Mouse (Mus musculus) hindbrain, embryonic 14.5 days (tissue): ENCODE data around the gene Id2. TPM values are rescaled to one million over a fixed set of nuclear protein-coding genes. Genes with fewer than 3 reads are reported as not detected.

Experiments
- ATAC-seq: fragments of 200-750 bp; cut with Nextera tagmentation; 2 replicates; pipeline ENCODE4 v1.8.0; 2017; ENCODE audit warnings: moderate number of reproducible peaks, mild to moderate bottlenecking, moderate TSS enrichment, moderate library complexity; ENCODE audit not compliant: low FRiP score
- DNase-seq: peaks from one replicate; pipeline ENCODE4 v3.0.0-alpha.2; 2015; ENCODE audit warnings: low spot score
- H3K27ac ChIP-seq: fragments of 300-500 bp; sonication (generic); 2 replicates; pipeline ENCODE4 v1.5.1; 2014; ENCODE audit warnings: mild to moderate bottlenecking, moderate library complexity
- H3K27me3 ChIP-seq: fragments of 300-500 bp; sonication (generic); 2 replicates; pipeline ENCODE4 v1.6.1; 2014; ENCODE audit warnings: mild to moderate bottlenecking, low read length, mixed read lengths; ENCODE audit not compliant: control insufficient read depth, insufficient read depth
- H3K36me3 ChIP-seq: fragments of 300-500 bp; sonication (generic); replicated peaks from 2 replicates; pipeline ENCODE4 v1.6.1; 2014; ENCODE audit not compliant: control insufficient read depth, insufficient read depth
- H3K4me1 ChIP-seq: fragments of 300-500 bp; sonication (generic); replicated peaks from 2 replicates; pipeline ENCODE4 v1.6.1; 2014; ENCODE audit warnings: antibody characterized with exemption, low read length, mixed read lengths; ENCODE audit not compliant: control insufficient read depth, insufficient read depth
- H3K4me2 ChIP-seq: fragments of 300-500 bp; sonication (generic); replicated peaks from 2 replicates; pipeline ENCODE4 v1.6.1; 2014; ENCODE audit warnings: mild to moderate bottlenecking, moderate library complexity
- H3K4me3 ChIP-seq: fragments of 300-500 bp; sonication (generic); replicated peaks from 2 replicates; pipeline ENCODE4 v1.5.1; 2014; ENCODE audit warnings: mild to moderate bottlenecking, low read length
- H3K9ac ChIP-seq: fragments of 300-500 bp; sonication (generic); 2 replicates; pipeline ENCODE4 v1.6.1; 2014
- H3K9me3 ChIP-seq: fragments of 300-500 bp; sonication (generic); 2 replicates; pipeline ENCODE4 v1.6.1; 2016; ENCODE audit warnings: low read length; ENCODE audit not compliant: control insufficient read depth
- WGBS: fragments of 180-500 bp; shearing (Covaris S2); extraction: QIAGEN DNeasy Blood & Tissue Kit; methylation state at CpG from one replicate; pipeline ENCODE4 v1.1.7; 2014; 5-methylcytosine and 5-hydroxymethylcytosine counted together
- polyA plus RNA-seq: library from polyadenylated mRNA; unstranded; fragments of >200 nt; fragmentation: Nextera tagmentation; extraction: Ambion mirVana; gene quantifications from 2 replicates; pipeline ENCODE4 v1.2.1, GENCODE M21; 2014

The Id2 gene
- polyA plus RNA-seq, 1 experiment from 2014 or later = 314 TPM

- 38% methylated on average over 5 of the region's 5 CpGs for WGBS
- H3K9ac ChIP-seq = no peak overlapping the region
- H3K4me3 ChIP-seq = no peak overlapping the region
- no peaks in the 10 kb centered on the region for H3K36me3 ChIP-seq
- DNase-seq (no peak), ATAC-seq (no peak)
- no peak overlapping the region for H3K27ac ChIP-seq
- H3K4me2 ChIP-seq = no peak overlapping the region
- H3K27me3 ChIP-seq = 0 out of 2 replicates have a peak, but pooled peaks cover 4% of the 10 kb centered on the region
- no peaks in the 10 kb centered on the region for H3K9me3 ChIP-seq
- peaks cover 18% of the 10 kb centered on the region for H3K4me1 ChIP-seq
Measured at GRCm38 (mm10) chr12:25126228-25126627, 29.3 kb upstream of the Id2 start.

- no peak for DNase-seq
Measured at GRCm38 (mm10) chr12:25125239-25125776, 28.4 kb upstream of the Id2 start.

GRCm38 (mm10) chr12:25124431-25125238 is 27.7 kb upstream of the Id2 start:
- Histone ChIP-seq H3K27me3 (0 out of 2 replicates have a peak, but pooled peaks cover 4% of the 10 kb centered on the region), H3K27ac (0 out of 2 replicates have a peak overlapping the region, but pooled peaks have one; percentile 5), H3K4me2 (no peak overlapping the region; the same call in 1 of the 2 replicates), H3K36me3 (no peaks in the 10 kb centered on the region), H3K4me3 (no peak overlapping the region), H3K4me1 (peaks cover 18% of the 10 kb centered on the region), H3K9me3 (no peaks in the 10 kb centered on the region), H3K9ac (no peak overlapping the region)
- DNase-seq (peak; percentile 36), ATAC-seq (peak; percentile 88)
- 4% methylated on average over 19 of the region's 19 CpGs for WGBS

More at GRCm38 (mm10) chr12:25125239-25125776, 28.4 kb upstream of the Id2 start:
- H3K9ac ChIP-seq = no peak overlapping the region
- 0 out of 2 replicates have a peak, but pooled peaks cover 4% of the 10 kb centered on the region for H3K27me3 ChIP-seq
- no peak overlapping the region for H3K4me3 ChIP-seq
- WGBS = 11% methylated on average over 16 of the region's 16 CpGs
- ATAC-seq = no peak
- H3K4me2 ChIP-seq = 0 out of 2 replicates have a peak overlapping the region, but pooled peaks have one; percentile 11
- H3K36me3 ChIP-seq = no peaks in the 10 kb centered on the region
- no peak overlapping the region for H3K27ac ChIP-seq
- H3K4me1 ChIP-seq = peaks cover 18% of the 10 kb centered on the region
- H3K9me3 ChIP-seq = no peaks in the 10 kb centered on the region

- peaks cover 17% of the 10 kb centered on the region for H3K4me1 ChIP-seq
- H3K4me3 ChIP-seq = no peak overlapping the region
- no peak for ATAC-seq
- DNase-seq = no peak
- no peaks in the 10 kb centered on the region for H3K9me3 ChIP-seq
- no peak overlapping the region for H3K27ac ChIP-seq
- no peak overlapping the region for H3K4me2 ChIP-seq
- no peak overlapping the region for H3K9ac ChIP-seq
- H3K36me3 ChIP-seq = no peaks in the 10 kb centered on the region
- H3K27me3 ChIP-seq = 0 out of 2 replicates have a peak, but pooled peaks cover 4% of the 10 kb centered on the region
- 88% methylated on average over 4 of the region's 4 CpGs for WGBS
Measured at GRCm38 (mm10) chr12:25120753-25121152, 23.8 kb upstream of the Id2 start.

- Histone ChIP-seq H3K4me1 (peaks cover 11% of the 10 kb centered on the region), H3K9me3 (no peaks in the 10 kb centered on the region), H3K27me3 (no peaks in the 10 kb centered on the region), H3K9ac (no peak overlapping the region), H3K4me2 (no peak overlapping the region), H3K4me3 (no peak overlapping the region), H3K27ac (no peak overlapping the region), H3K36me3 (no peaks in the 10 kb centered on the region)
- DNase-seq (no peak), ATAC-seq (peak; percentile 21; the same call in 1 of the 2 replicates)
- WGBS = 47% methylated on average over 15 of the region's 15 CpGs
Measured at GRCm38 (mm10) chr12:25119278-25119677, 22.3 kb upstream of the Id2 start.

- no peak overlapping the region for H3K9ac ChIP-seq
- H3K27ac ChIP-seq = no peak overlapping the region
- DNase-seq = no peak
- no peaks in the 10 kb centered on the region for H3K36me3 ChIP-seq
- H3K4me1 ChIP-seq = peaks cover 3% of the 10 kb centered on the region; the same call in 1 of the 2 replicates
- H3K4me3 ChIP-seq = no peak overlapping the region
- H3K9me3 ChIP-seq = no peaks in the 10 kb centered on the region
- no peaks in the 10 kb centered on the region for H3K27me3 ChIP-seq
- H3K4me2 ChIP-seq = no peak overlapping the region
- WGBS = 94% methylated on average over 4 of the region's 4 CpGs
- no peak for ATAC-seq
Measured at GRCm38 (mm10) chr12:25117856-25118511, 21.0 kb upstream of the Id2 start.

- Histone ChIP-seq H3K4me1 (0 out of 2 replicates have a peak, but pooled peaks cover 3% of the 10 kb centered on the region), H3K9ac (no peak overlapping the region), H3K4me2 (no peak overlapping the region), H3K4me3 (no peak overlapping the region), H3K27ac (no peak overlapping the region), H3K9me3 (no peaks in the 10 kb centered on the region), H3K27me3 (no peaks in the 10 kb centered on the region), H3K36me3 (no peaks in the 10 kb centered on the region)
- WGBS = 88% methylated on average over 2 of the region's 2 CpGs
- DNase-seq (no peak), ATAC-seq (no peak)
Measured at GRCm38 (mm10) chr12:25116126-25116525, 19.2 kb upstream of the Id2 start.

GRCm38 (mm10) chr12:25114426-25114825 is 17.5 kb upstream of the Id2 start:
- H3K27ac ChIP-seq = no peak overlapping the region
- no peak overlapping the region for H3K9ac ChIP-seq
- H3K36me3 ChIP-seq = no peaks in the 10 kb centered on the region
- H3K4me3 ChIP-seq = no peak overlapping the region
- no peaks in the 10 kb centered on the region for H3K27me3 ChIP-seq
- 96% methylated on average over 1 of the region's 1 CpGs for WGBS
- H3K4me1 ChIP-seq = 0 out of 2 replicates have a peak, but pooled peaks cover 3% of the 10 kb centered on the region
- no peak for DNase-seq
- H3K4me2 ChIP-seq = no peak overlapping the region
- ATAC-seq = no peak
- no peaks in the 10 kb centered on the region for H3K9me3 ChIP-seq

- no peaks in the 10 kb centered on the region for H3K27me3 ChIP-seq
- H3K27ac ChIP-seq = no peak overlapping the region
- WGBS = 89% methylated on average over 2 of the region's 2 CpGs
- DNase-seq = no peak
- no peak overlapping the region for H3K4me2 ChIP-seq
- H3K36me3 ChIP-seq = no peaks in the 10 kb centered on the region
- ATAC-seq = no peak
- H3K4me3 ChIP-seq = no peak overlapping the region
- no peaks in the 10 kb centered on the region for H3K4me1 ChIP-seq
- H3K9me3 ChIP-seq = no peaks in the 10 kb centered on the region
- H3K9ac ChIP-seq = no peak overlapping the region
Measured at GRCm38 (mm10) chr12:25113357-25113756, 16.4 kb upstream of the Id2 start.
